Mouse (Mus musculus): ENCODE results near the gene Kdelr2.

GRCm38 (mm10) chr5:143405200-143405599, 1.6 kb downstream of the Kdelr2 start:
- TF ChIP-seq POLR2A (IDR thresholded peaks at IDR 0.05; ENCODE audit: control insufficient read depth, low read depth, low read length) (no peak), CTCF (IDR thresholded peaks at IDR 0.05; ENCODE audit: control insufficient read depth, insufficient read depth, insufficient replicate concordance, low read depth, low read length) (no peak)

Data from testis, adult 2 months (tissue).